Mouse (Mus musculus) MEL (cell line): Measurements from ENCODE around the gene Zfp189. TPM values are rescaled to one million over a fixed set of nuclear protein-coding genes. Genes with fewer than 3 reads are reported as not detected.
A peak's percentile ranks its signal among the peaks of the same experiment; 100 is the strongest.

ENCODE experiments used
- DNase-seq: peaks from one replicate; pipeline ENCODE4 v3.0.0; 2011; ENCODE audit warnings: low read depth, low spot score
- H3K27ac ChIP-seq: 2 replicates; pipeline ENCODE4 v1.5.1; 2012; ENCODE audit warnings: low read depth, mild to moderate bottlenecking, control low read depth, low read length, moderate library complexity; ENCODE audit not compliant: control insufficient read depth
- H3K27me3 ChIP-seq, 2 experiments: fragments of 150-350 bp in 1 of 2; sonication (generic) in 1 of 2; 2 replicates each; pipeline ENCODE4 v1.6.1; 2012; ENCODE audit warnings: low read length in 2 of 2, mild to moderate bottlenecking in 2 of 2, improper control_type of control experiment in 1 of 2, moderate library complexity in 1 of 2; ENCODE audit not compliant: insufficient read depth in 2 of 2, control insufficient read depth in 1 of 2
- H3K36me3 ChIP-seq, 2 experiments: 2 replicates each; pipeline ENCODE4 v1.6.1; 2012 to 2014; ENCODE audit warnings: low read length in 2 of 2, improper control_type of control experiment in 1 of 2, inconsistent platforms in 1 of 2, mild to moderate bottlenecking in 1 of 2; ENCODE audit not compliant: insufficient read depth in 2 of 2, control insufficient read depth in 1 of 2
- H3K4me1 ChIP-seq, 2 experiments: fragments of 150-350 bp in 1 of 2; sonication (generic) in 1 of 2; 2 replicates each; pipeline ENCODE4 v1.6.1; 2012; ENCODE audit warnings: low read length in 2 of 2, improper control_type of control experiment in 1 of 2, mild to moderate bottlenecking in 1 of 2; ENCODE audit not compliant: insufficient read depth in 2 of 2, control insufficient read depth in 1 of 2
- H3K4me3 ChIP-seq, 2 experiments: fragments of 150-350 bp in 1 of 2; sonication (generic) in 1 of 2; 2 replicates each; pipeline ENCODE4 v1.5.1; 2012; ENCODE audit warnings: low read depth in 2 of 2, low read length in 2 of 2, mild to moderate bottlenecking in 2 of 2, moderate library complexity in 2 of 2, control low read depth in 1 of 2, improper control_type of control experiment in 1 of 2; ENCODE audit not compliant: control insufficient read depth in 1 of 2, insufficient read depth in 1 of 2
- H3K79me2 ChIP-seq: 2 replicates; pipeline ENCODE4 v1.6.1; 2012; ENCODE audit warnings: mild to moderate bottlenecking, low read length, moderate library complexity; ENCODE audit not compliant: control insufficient read depth, poor library complexity, insufficient read depth
- H3K9ac ChIP-seq: 2 replicates; pipeline ENCODE4 v1.6.1; 2012; ENCODE audit warnings: low read depth, mild to moderate bottlenecking, control low read depth, low read length, moderate library complexity; ENCODE audit not compliant: control insufficient read depth, poor library complexity, severe bottlenecking
- H3K9me3 ChIP-seq: fragments of 150-350 bp; sonication (generic); replicated peaks from 2 replicates; pipeline ENCODE4 v1.6.1; 2012; ENCODE audit warnings: mild to moderate bottlenecking, low read length, improper control_type of control experiment, moderate library complexity; ENCODE audit not compliant: insufficient read depth
- CHD2 ChIP-seq: IDR thresholded peaks from 2 replicates; pipeline ENCODE4 v1.6.1; 2011; ENCODE audit warnings: low read length, improper control_type of control experiment
- E2F4 ChIP-seq: IDR thresholded peaks from 2 replicates; pipeline ENCODE4 v1.6.1; 2011; ENCODE audit warnings: low read depth, low read length, improper control_type of control experiment, borderline replicate concordance
- ELF1 ChIP-seq: IDR thresholded peaks from 2 replicates; pipeline ENCODE4 v1.6.1; 2014; ENCODE audit warnings: low read depth, mild to moderate bottlenecking, inconsistent platforms, low read length, improper control_type of control experiment, moderate library complexity
- EP300 ChIP-seq, 2 experiments: IDR thresholded peaks; 2 replicates each; pipeline ENCODE4 v1.6.1; 2011; ENCODE audit warnings: improper control_type of control experiment in 2 of 2, low read length in 2 of 2, low read depth in 1 of 2, mild to moderate bottlenecking in 1 of 2
- HCFC1 ChIP-seq: IDR thresholded peaks from 2 replicates; pipeline ENCODE4 v1.6.1; 2012; ENCODE audit warnings: low read depth, mild to moderate bottlenecking, inconsistent platforms, low read length, improper control_type of control experiment, moderate library complexity
- JUND ChIP-seq: IDR thresholded peaks from 2 replicates; pipeline ENCODE4 v1.6.1; 2011; ENCODE audit warnings: low read depth, mild to moderate bottlenecking, improper control_type of control experiment, low read length
- KAT2A ChIP-seq: conservative IDR thresholded peaks from 2 replicates; pipeline ENCODE4 v1.6.1; 2012; ENCODE audit warnings: low read depth, low read length, improper control_type of control experiment, inconsistent platforms
- MAFK ChIP-seq: IDR thresholded peaks from 2 replicates; pipeline ENCODE4 v1.6.1; 2011; ENCODE audit warnings: low read depth, mild to moderate bottlenecking, low read length, improper control_type of control experiment, borderline replicate concordance
- MAX ChIP-seq: IDR thresholded peaks from 2 replicates; pipeline ENCODE4 v1.6.1; 2011; ENCODE audit warnings: low read length, improper control_type of control experiment
- MXI1 ChIP-seq: IDR thresholded peaks from 2 replicates; pipeline ENCODE4 v1.6.1; 2011; ENCODE audit warnings: mild to moderate bottlenecking, low read depth, low read length, improper control_type of control experiment
- MYC ChIP-seq: IDR thresholded peaks from 2 replicates; pipeline ENCODE4 v1.6.1; 2011; ENCODE audit warnings: low read depth, mild to moderate bottlenecking, low read length, improper control_type of control experiment, moderate library complexity
- NELFE ChIP-seq: IDR thresholded peaks from 2 replicates; pipeline ENCODE4 v1.6.1; 2011; ENCODE audit warnings: low read depth, low read length, improper control_type of control experiment
- NRF1 ChIP-seq: IDR thresholded peaks from 2 replicates; pipeline ENCODE4 v1.6.1; 2014; ENCODE audit warnings: low read depth, mild to moderate bottlenecking, inconsistent platforms, low read length, improper control_type of control experiment, moderate library complexity; ENCODE audit not compliant: poor library complexity, insufficient read depth, severe bottlenecking
- POLR2A ChIP-seq, 2 experiments: IDR thresholded peaks; 2 replicates each; pipeline ENCODE4 v1.6.1; 2011 to 2012; ENCODE audit warnings: low read length in 2 of 2, mild to moderate bottlenecking in 2 of 2, control low read depth in 1 of 2, improper control_type of control experiment in 1 of 2, low read depth in 1 of 2, moderate library complexity in 1 of 2; ENCODE audit not compliant: control insufficient read depth in 1 of 2, insufficient read depth in 1 of 2, poor library complexity in 1 of 2
- POLR2AphosphoS2 ChIP-seq: IDR thresholded peaks from 2 replicates; pipeline ENCODE4 v1.6.1; 2011; ENCODE audit warnings: low read length, improper control_type of control experiment
- POLR2AphosphoS5 ChIP-seq: IDR thresholded peaks from 2 replicates; pipeline ENCODE4 v1.6.1; 2012; ENCODE audit warnings: low read depth, borderline replicate concordance, mild to moderate bottlenecking, inconsistent platforms, low read length, moderate library complexity, mixed read lengths
- RCOR1 ChIP-seq: IDR thresholded peaks from 2 replicates; pipeline ENCODE4 v1.6.1; 2012; ENCODE audit warnings: low read depth, mild to moderate bottlenecking, inconsistent platforms, low read length, improper control_type of control experiment
- SIN3A ChIP-seq: IDR thresholded peaks from 2 replicates; pipeline ENCODE4 v1.6.1; 2012; ENCODE audit warnings: low read length, improper control_type of control experiment, inconsistent platforms
- TBP ChIP-seq: IDR thresholded peaks from 2 replicates; pipeline ENCODE4 v1.8.0; 2011; ENCODE audit warnings: low read depth, low read length, improper control_type of control experiment
- TCF12 ChIP-seq: IDR thresholded peaks from 2 replicates; pipeline ENCODE4 v1.6.1; 2014; ENCODE audit warnings: low read depth, mild to moderate bottlenecking, inconsistent platforms, low read length, improper control_type of control experiment, moderate library complexity
- USF2 ChIP-seq, 2 experiments: IDR thresholded peaks; 2 replicates each; pipeline ENCODE4 v1.6.1; 2011 to 2012; ENCODE audit warnings: improper control_type of control experiment in 2 of 2, low read length in 2 of 2, borderline replicate concordance in 1 of 2, inconsistent platforms in 1 of 2, low read depth in 1 of 2, mild to moderate bottlenecking in 1 of 2; ENCODE audit not compliant: insufficient read depth in 1 of 2
- ZMIZ1 ChIP-seq: IDR thresholded peaks from 2 replicates; pipeline ENCODE4 v1.6.1; 2012; ENCODE audit warnings: low read depth, mild to moderate bottlenecking, inconsistent platforms, low read length, improper control_type of control experiment, moderate library complexity
- ZNF384 ChIP-seq: IDR thresholded peaks from 2 replicates; pipeline ENCODE4 v1.6.1; 2012; ENCODE audit warnings: low read depth, mild to moderate bottlenecking, inconsistent platforms, low read length, improper control_type of control experiment
- polyA plus RNA-seq, 2 experiments: library from polyadenylated mRNA; stranded (reverse) in 1 of 2; unstranded in 1 of 2; fragments of >175 nt in 1 of 2; fragments of >200 nt in 1 of 2; gene quantifications; 2 replicates each; pipeline versions ENCODE4 v1.2.1 to v1.2.4; 2012; ENCODE audit warnings: low replicate concordance in 2 of 2, low read depth in 1 of 2; ENCODE audit not compliant: insufficient read length in 2 of 2, insufficient read depth in 1 of 2, missing spikeins in 1 of 2
- total RNA-seq: library from RNA; depleted of rRNA; stranded (reverse); fragments of 300-350 nt; gene quantifications from 2 replicates; pipeline ENCODE4 v1.2.3, GENCODE M21; 2012; rRNA removed

Zfp189 gene
- 4.4 and 5.3 TPM in 2 replicates for total RNA-seq
- 1 to 10 TPM in 1 of 2 experiments, not detected in 1; 3.3 TPM for polyA plus RNA-seq

DNA sequence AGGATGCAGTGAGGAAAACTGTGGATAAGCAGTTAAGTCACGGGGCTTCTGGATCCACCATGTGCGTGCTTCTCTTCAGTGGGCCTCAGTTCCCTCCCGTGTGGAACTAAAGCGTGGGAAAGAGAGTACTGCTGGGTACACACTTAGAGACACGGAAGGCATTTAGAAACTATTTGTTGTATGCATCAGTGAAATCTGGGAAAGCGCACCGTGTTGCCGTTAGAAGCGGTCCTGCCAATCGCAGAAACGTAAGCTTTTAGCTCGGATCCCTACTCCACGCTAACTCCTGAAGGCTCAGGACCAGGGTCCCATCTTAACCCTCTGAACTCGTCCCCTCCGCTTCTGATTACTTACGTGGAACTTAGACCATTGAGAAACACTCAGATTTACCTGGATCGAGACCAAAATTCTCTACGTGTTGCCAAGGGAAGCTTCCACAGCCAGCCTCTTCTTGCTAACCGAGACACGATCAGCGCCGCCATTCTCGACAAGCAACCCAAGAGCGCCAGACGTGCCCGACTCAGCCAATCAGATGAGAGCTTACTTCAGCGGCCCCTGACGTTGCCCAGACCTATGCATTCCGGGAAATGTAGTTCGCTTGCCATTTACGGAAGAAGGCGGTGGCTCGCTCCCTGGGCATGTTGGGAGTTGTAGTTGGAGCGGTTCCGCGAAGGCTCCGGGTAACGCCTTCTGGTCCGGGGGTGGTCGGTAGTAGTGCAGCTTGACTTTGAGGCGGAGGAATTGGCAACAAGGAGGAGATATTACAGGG, at the start of gene Zfp189, which contains the start of gene Mrpl50:
Gene Zfp189 (plus strand): TSS at position 605 of the 769 bp plus-strand sequence.
Gene Mrpl50 (minus strand): TSS at position 522 of the 769 bp plus-strand sequence.
- Histone ChIP-seq H3K9me3 (no peaks in the 10 kb centered on the region), H3K4me3 (peak within 1 kb of the TSS; percentile 80 to 83), H3K4me1 (peaks cover 5 to 16% of the 10 kb centered on the region in 2 experiments; a peak in 3 of 4 replicates), H3K36me3 (peaks cover 0 to 21% of the 10 kb centered on the region in 2 experiments; a peak in 3 of 4 replicates), H3K9ac (peak within 1 kb of the TSS; percentile 84), H3K27me3 (no peaks in the 10 kb centered on the region), H3K27ac (peak within 1 kb of the TSS; percentile 69), H3K79me2 (peaks cover 42% of the 10 kb centered on the region)
- TF ChIP-seq KAT2A (peak; percentile 99), JUND (no peak), CHD2 (peak; percentile 33), MYC (peak; percentile 83), HCFC1 (peak; percentile 100), RCOR1 (no peak), NRF1 (peak; percentile 43; the same call in 1 of the 2 replicates), EP300 (IDR thresholded peaks at IDR 0.05; ENCODE audit: low read depth in 1 of 2, low read length in 2 of 2) (no peak), ELF1 (peak; percentile 99), TBP (peak; percentile 93), SIN3A (peak; percentile 94), POLR2AphosphoS2 (peak; percentile 83; the same call in 1 of the 2 replicates), MXI1 (peak; percentile 56; the same call in 1 of the 2 replicates), POLR2A (IDR thresholded peaks at IDR 0.05; ENCODE audit: control insufficient read depth in 1 of 2, insufficient read depth in 1 of 2, low read depth in 1 of 2, low read length in 2 of 2, poor library complexity in 1 of 2) (peak; percentile 88 to 92; a peak in 3 of 4 replicates), MAFK (no peak), ZMIZ1 (0 out of 2 replicates have a peak, but pooled peaks have one; percentile 26), ZNF384 (no peak), TCF12 (peak; percentile 60; the same call in 1 of the 2 replicates), MAX (peak; percentile 66; the same call in 1 of the 2 replicates), E2F4 (0 out of 2 replicates have a peak, but pooled peaks have one; percentile 8), USF2 (IDR thresholded peaks at IDR 0.05; ENCODE audit: borderline replicate concordance in 1 of 2, insufficient read depth in 1 of 2, low read depth in 1 of 2, low read length in 2 of 2) (no peak), POLR2AphosphoS5 (no peak; the same call in 1 of the 2 replicates), NELFE (peak; percentile 86)
- peak; percentile 99 for DNase-seq
